Mouse (Mus musculus) spleen, adult 10 weeks (tissue): ENCODE measurements around the gene Lime1. TPM values are rescaled to one million over a fixed set of nuclear protein-coding genes. Genes with fewer than 3 reads are reported as not detected.

Source experiments
- polyA plus RNA-seq: library from polyadenylated mRNA; stranded (reverse); fragments of 350-450 nt; fragmentation: Illumina TruSeq; extraction: RNeasy Lipid Tissue Mini Kit (QIAGEN cat#74804); gene quantifications from one replicate; pipeline ENCODE4 v1.2.3, GENCODE M21; 2015; ENCODE audit warnings: low replicate concordance; ENCODE audit not compliant: insufficient read depth

Gene Lime1
- polyA plus RNA-seq = 43.1 TPM

GRCm38 (mm10) chr2:181379778-181380177 lies at the start of gene Lime1:
Lime1 (plus strand) TSS chr2:181380078.

GRCm38 (mm10) chr2:181364860-181365596 lies 14.8 kb upstream of the Lime1 start, which contains the start of the genes Zgpat and Arfrp1:
Zgpat (plus strand) TSS chr2:181364928.
Arfrp1 (minus strand) TSS chr2:181365404.

Other genes with a start within 250 kb of the Lime1 start
- gene Kcnq2, start 244.8 kb upstream of the Lime1 start, polyA plus RNA-seq = not detected
- gene Eef1a2, start 223.1 kb upstream of the Lime1 start, polyA plus RNA-seq = not detected
- gene Ppdpf, start 192.8 kb upstream of the Lime1 start, polyA plus RNA-seq = 97.7 TPM
- 0.48 TPM for gene Ptk6, start 177.3 kb upstream of the Lime1 start, polyA plus RNA-seq
- 0.75 TPM for gene Srms, start 166.9 kb upstream of the Lime1 start, polyA plus RNA-seq
- not detected for gene Fndc11, start 160.1 kb upstream of the Lime1 start, polyA plus RNA-seq
- 71.7 TPM for gene Helz2, start 138.1 kb upstream of the Lime1 start, polyA plus RNA-seq
- 38.0 TPM for gene Gmeb2, start 92.0 kb upstream of the Lime1 start, polyA plus RNA-seq
- not detected for gene Stmn3, start 65.6 kb upstream of the Lime1 start, polyA plus RNA-seq
- 63.2 TPM for gene Rtel1, start 60.3 kb upstream of the Lime1 start, polyA plus RNA-seq
- gene Zgpat, start 15.2 kb upstream of the Lime1 start, polyA plus RNA-seq = 30.7 TPM
- gene Arfrp1, start 14.7 kb upstream of the Lime1 start, polyA plus RNA-seq = 122 TPM
- gene Zbtb46, start 79.3 kb downstream of the Lime1 start, polyA plus RNA-seq = 23.9 TPM
- gene Abhd16b, start 113.1 kb downstream of the Lime1 start, polyA plus RNA-seq = 0.26 TPM
- gene Tpd52l2, start 117.1 kb downstream of the Lime1 start, polyA plus RNA-seq = 59.1 TPM
- 92.0 TPM for gene Dnajc5, start 140.4 kb downstream of the Lime1 start, polyA plus RNA-seq
- 146 TPM for gene Uckl1, start 204.8 kb downstream of the Lime1 start, polyA plus RNA-seq
- gene Prpf6, start 211.8 kb downstream of the Lime1 start, polyA plus RNA-seq = 52.3 TPM
- gene Zfp512b, start 212.7 kb downstream of the Lime1 start, polyA plus RNA-seq = 25.9 TPM
- gene Samd10, start 219.1 kb downstream of the Lime1 start, polyA plus RNA-seq = 15.6 TPM